Mouse (Mus musculus) CH12.LX (cell line): ENCODE measurements around the gene Fibp.

Source experiments
- CHD2 ChIP-seq: IDR thresholded peaks from 2 replicates; pipeline ENCODE4 v1.6.1; 2011; ENCODE audit warnings: low read length, improper control_type of control experiment
- CTCF ChIP-seq, 2 experiments: IDR thresholded peaks in 1 of 2; conservative IDR thresholded peaks in 1 of 2; 2 replicates each; pipeline ENCODE4 v1.5.1; 2011 to 2012; ENCODE audit warnings: low read depth in 2 of 2, low read length in 2 of 2, improper control_type of control experiment in 1 of 2, inconsistent platforms in 1 of 2, mild to moderate bottlenecking in 1 of 2, moderate library complexity in 1 of 2
- ELF1 ChIP-seq: IDR thresholded peaks from 2 replicates; pipeline ENCODE4 v1.6.1; 2014; ENCODE audit warnings: low read depth, mild to moderate bottlenecking, inconsistent platforms, low read length, improper control_type of control experiment
- EP300 ChIP-seq: IDR thresholded peaks from 2 replicates; pipeline ENCODE4 v1.6.1; 2011; ENCODE audit warnings: low read length, improper control_type of control experiment
- JUND ChIP-seq: conservative IDR thresholded peaks from 2 replicates; pipeline ENCODE4 v1.6.1; 2011; ENCODE audit warnings: low read depth, low read length, improper control_type of control experiment
- MEF2A ChIP-seq: IDR thresholded peaks from 2 replicates; pipeline ENCODE4 v1.6.1; 2014; ENCODE audit warnings: low read depth, mild to moderate bottlenecking, inconsistent platforms, low read length, improper control_type of control experiment, borderline replicate concordance
- PAX5 ChIP-seq: IDR thresholded peaks from 2 replicates; pipeline ENCODE4 v1.6.1; 2012; ENCODE audit warnings: low read length, inconsistent platforms, mixed read lengths
- POLR2A ChIP-seq: IDR thresholded peaks from 2 replicates; pipeline ENCODE4 v1.6.1; 2011; ENCODE audit warnings: low read depth, mild to moderate bottlenecking, improper control_type of control experiment, low read length
- RCOR1 ChIP-seq: conservative IDR thresholded peaks from 2 replicates; pipeline ENCODE4 v1.6.1; 2012; ENCODE audit warnings: low read depth, mild to moderate bottlenecking, inconsistent platforms, low read length, improper control_type of control experiment
- TBP ChIP-seq: conservative IDR thresholded peaks from 2 replicates; pipeline ENCODE4 v1.6.1; 2011; ENCODE audit warnings: low read depth, low read length, improper control_type of control experiment
- TCF12 ChIP-seq: IDR thresholded peaks from 2 replicates; pipeline ENCODE4 v1.6.1; 2014; ENCODE audit warnings: low read depth, mild to moderate bottlenecking, inconsistent platforms, low read length, improper control_type of control experiment
- ZC3H11A ChIP-seq: IDR thresholded peaks from 2 replicates; pipeline ENCODE4 v1.6.1; 2012; ENCODE audit warnings: low read depth, mild to moderate bottlenecking, inconsistent platforms, low read length, improper control_type of control experiment
- ZMIZ1 ChIP-seq: IDR thresholded peaks from 2 replicates; pipeline ENCODE4 v1.6.1; 2012; ENCODE audit warnings: low read depth, mild to moderate bottlenecking, inconsistent platforms, low read length, improper control_type of control experiment
- ZNF384 ChIP-seq: IDR thresholded peaks from 2 replicates; pipeline ENCODE4 v1.6.1; 2012; ENCODE audit warnings: low read depth, low read length, improper control_type of control experiment, inconsistent platforms

GRCm38 (mm10) chr19:5444371-5444908 is 16.0 kb upstream of the Fibp start:
- TF ChIP-seq ELF1 (no peak), CTCF (conservative IDR thresholded peaks at IDR 0.05 in 1 of 2, IDR thresholded peaks at IDR 0.05 in 1 of 2; ENCODE audit: low read depth in 2 of 2, low read length in 2 of 2) (no peak), POLR2A (no peak), ZC3H11A (no peak), PAX5 (no peak), CHD2 (no peak), TBP (no peak), MEF2A (no peak), ZMIZ1 (no peak), ZNF384 (no peak), EP300 (no peak), JUND (no peak), RCOR1 (no peak), TCF12 (no peak)
